Mouse (Mus musculus): ENCODE results near the gene Amotl2. TPM values are rescaled to one million over a fixed set of nuclear protein-coding genes. Genes with fewer than 3 reads are reported as not detected.

Amotl2 gene
- polyA plus RNA-seq (2014; fragmentation: Illumina TruSeq; extraction: RNeasy Lipid Tissue Mini Kit (QIAGEN cat#74804); ENCODE audit: low read depth, low replicate concordance) = 7.5 TPM

DNA sequence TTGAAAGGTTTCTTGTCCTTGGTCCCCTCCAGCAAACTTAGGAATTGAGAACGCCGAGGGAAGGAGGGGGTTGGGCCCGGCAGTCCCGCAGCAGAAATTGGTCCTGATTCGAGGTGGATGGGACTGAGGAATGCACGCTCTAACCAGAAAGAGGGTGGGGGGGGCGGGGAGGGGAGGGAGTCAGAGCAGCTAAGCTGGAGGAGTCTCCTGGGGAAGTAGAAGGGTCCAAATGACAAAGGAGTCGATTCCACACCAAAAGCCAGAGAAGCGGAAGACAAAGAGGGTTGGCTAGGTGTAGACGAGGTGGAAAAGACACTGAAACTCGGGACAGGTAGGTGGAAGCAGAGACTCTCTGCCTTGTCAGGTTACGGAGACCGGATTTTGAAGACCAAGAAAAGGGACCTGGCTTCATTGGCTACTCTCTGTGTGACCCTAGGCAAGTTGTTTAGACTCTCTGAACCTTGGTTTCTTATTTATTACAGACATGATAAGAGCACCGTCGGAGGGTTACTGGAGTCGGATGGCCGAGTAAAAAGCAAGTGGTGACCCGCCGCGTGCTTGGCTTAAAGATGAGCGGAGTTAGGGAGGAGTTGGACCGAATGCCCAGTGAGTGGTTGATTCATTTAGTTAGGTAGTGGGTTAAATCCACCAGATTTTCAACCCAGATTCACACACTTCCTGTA lies at the start of gene Amotl2:
Gene Amotl2 (plus strand): TSS at position 192 of the 683 bp plus-strand sequence.

Other genes starting within 250 kb of the Amotl2 start
- not detected for gene Ky, start 210.9 kb upstream of the Amotl2 start, polyA plus RNA-seq (2014; fragmentation: Illumina TruSeq; extraction: RNeasy Lipid Tissue Mini Kit (QIAGEN cat#74804); ENCODE audit: low read depth, low replicate concordance)
- 8.7 TPM for gene Anapc13, start 90.4 kb upstream of the Amotl2 start, polyA plus RNA-seq (2014; fragmentation: Illumina TruSeq; extraction: RNeasy Lipid Tissue Mini Kit (QIAGEN cat#74804); ENCODE audit: low read depth, low replicate concordance)
- 42.6 TPM for gene Cep63, start 90.1 kb upstream of the Amotl2 start, polyA plus RNA-seq (2014; fragmentation: Illumina TruSeq; extraction: RNeasy Lipid Tissue Mini Kit (QIAGEN cat#74804); ENCODE audit: low read depth, low replicate concordance)
- gene Ryk, start 118.2 kb downstream of the Amotl2 start, polyA plus RNA-seq (2014; fragmentation: Illumina TruSeq; extraction: RNeasy Lipid Tissue Mini Kit (QIAGEN cat#74804); ENCODE audit: low read depth, low replicate concordance) = 99.1 TPM

All from sigmoid colon, adult 10 weeks (tissue).